32 mouse cellular contexts compared by ENCODE assay signal in the genomic region with DNA sequence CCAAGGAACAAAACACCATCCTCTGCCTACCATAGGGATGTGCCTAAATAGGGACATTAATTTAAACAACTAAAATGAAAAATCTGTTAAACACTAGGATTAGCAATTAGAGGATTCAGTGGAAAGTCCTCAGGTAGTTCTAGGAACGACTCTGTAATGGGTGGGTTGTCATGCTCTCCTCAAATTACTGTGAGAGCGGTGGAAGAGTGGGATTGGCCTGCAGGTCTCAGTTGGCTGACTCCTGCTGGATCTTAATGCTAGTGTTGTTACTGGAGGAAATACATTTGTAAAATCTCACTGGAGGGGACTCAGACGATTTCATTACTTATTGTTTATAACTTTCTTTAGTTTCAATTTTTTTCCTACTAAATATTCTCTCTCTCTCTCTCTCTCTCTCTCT.
"Had no signal": no experiment of that assay in that cellular context is flagged by ENCODE, and none has a peak within 500 bp of the region (broad histone marks: within the 10 kb centered on the region; RNA-seq: fewer than 3 reads in every experiment).

No protein-coding gene starts in this region.

- H3K9me3 ChIP-seq: limb, embryonic 10.5 days; limb, embryonic 12.5 days; limb, embryonic 13.5 days; limb, embryonic 15.5 days; liver, embryonic 12.5 days; liver, embryonic 13.5 days; liver, embryonic 15.5 days; lung, embryonic 15.5 days; megakaryocyte, embryonic 14.5 days; midbrain, embryonic 10.5 days; midbrain, embryonic 12.5 days; midbrain, embryonic 13.5 days; midbrain, embryonic 15.5 days; neural tube, embryonic 12.5 days; neural tube, embryonic 13.5 days had no signal

- H3K9ac ChIP-seq: limb, embryonic 12.5 days; limb, embryonic 13.5 days; limb, embryonic 15.5 days; liver, embryonic 12.5 days; liver, embryonic 13.5 days; liver, embryonic 14.5 days; liver, embryonic 15.5 days; liver, postnatal 0 days; lung, embryonic 14.5 days; lung, embryonic 15.5 days; midbrain, embryonic 12.5 days; midbrain, embryonic 13.5 days; midbrain, embryonic 15.5 days; neural tube, embryonic 12.5 days; neural tube, embryonic 13.5 days had no signal

- ATAC-seq: liver, embryonic 12.5 days; liver, postnatal 0 days; lung, postnatal 0 days; midbrain, embryonic 13.5 days; midbrain, embryonic 15.5 days; midbrain, embryonic 16.5 days had no signal

- H3K27ac ChIP-seq: limb, embryonic 10.5 days; limb, embryonic 12.5 days; limb, embryonic 13.5 days; limb, embryonic 15.5 days; liver, embryonic 12.5 days; liver, embryonic 13.5 days; liver, embryonic 14.5 days; liver, embryonic 15.5 days; lung, embryonic 15.5 days; macrophage; midbrain, embryonic 10.5 days; midbrain, embryonic 12.5 days; midbrain, embryonic 13.5 days; midbrain, embryonic 15.5 days; neural tube, embryonic 12.5 days; neural tube, embryonic 13.5 days had no signal

- H3K36me3 ChIP-seq: limb, embryonic 10.5 days; limb, embryonic 12.5 days; limb, embryonic 13.5 days; limb, embryonic 15.5 days; liver, embryonic 12.5 days; liver, embryonic 13.5 days; liver, embryonic 15.5 days; lung, embryonic 15.5 days; midbrain, embryonic 10.5 days; midbrain, embryonic 12.5 days; midbrain, embryonic 13.5 days; midbrain, embryonic 15.5 days; neural tube, embryonic 12.5 days; neural tube, embryonic 13.5 days had no signal

- DNase-seq: left cerebral cortex, postnatal 4 days; liver; liver, embryonic 13.5 days; liver, postnatal 0 days; lung, adult 18-20 months; lung, adult 2 months; lung, embryonic 14.5 days; lung, postnatal 10 days; lung, postnatal 14 days; lung, postnatal 36 days; midbrain, embryonic 14.5 days had no signal

- H3K4me2 ChIP-seq: limb, embryonic 12.5 days; limb, embryonic 13.5 days; limb, embryonic 15.5 days; liver, embryonic 11.5 days; liver, embryonic 12.5 days; liver, embryonic 13.5 days; liver, embryonic 15.5 days; lung, embryonic 14.5 days; lung, embryonic 15.5 days; midbrain, embryonic 11.5 days; midbrain, embryonic 12.5 days; midbrain, embryonic 13.5 days; midbrain, embryonic 15.5 days; neural tube, embryonic 12.5 days; neural tube, embryonic 13.5 days had no signal

- H3K4me3 ChIP-seq: limb, embryonic 10.5 days; limb, embryonic 12.5 days; limb, embryonic 13.5 days; limb, embryonic 15.5 days; liver, embryonic 12.5 days; liver, embryonic 13.5 days; liver, embryonic 15.5 days; lung, embryonic 15.5 days; megakaryocyte, embryonic 14.5 days; midbrain, embryonic 10.5 days; midbrain, embryonic 12.5 days; midbrain, embryonic 13.5 days; midbrain, embryonic 15.5 days; myocyte; neural tube, embryonic 12.5 days; neural tube, embryonic 13.5 days had no signal

- H3K4me1 ChIP-seq: limb, embryonic 10.5 days; limb, embryonic 12.5 days; limb, embryonic 13.5 days; limb, embryonic 15.5 days; liver, embryonic 12.5 days; liver, embryonic 13.5 days; liver, embryonic 15.5 days; lung, embryonic 15.5 days; megakaryocyte, embryonic 14.5 days; midbrain, embryonic 10.5 days; midbrain, embryonic 12.5 days; midbrain, embryonic 13.5 days; midbrain, embryonic 15.5 days; neural tube, embryonic 12.5 days; neural tube, embryonic 13.5 days had no signal

- H3K27me3 ChIP-seq: limb, embryonic 12.5 days; limb, embryonic 13.5 days; limb, embryonic 15.5 days; liver, embryonic 12.5 days; liver, embryonic 13.5 days; liver, embryonic 15.5 days; lung, embryonic 15.5 days; megakaryocyte, embryonic 14.5 days; midbrain, embryonic 12.5 days; midbrain, embryonic 13.5 days; midbrain, embryonic 15.5 days; neural tube, embryonic 12.5 days; neural tube, embryonic 13.5 days had no signal
